Mouse (Mus musculus) cerebellum, adult 11 months (tissue): ENCODE results near the gene B230217C12Rik.
A peak's percentile ranks its signal among the peaks of the same experiment; 100 is the strongest.

Source experiments
- DNase-seq: peaks from one replicate; pipeline ENCODE4 v3.0.0; 2022

Gene B230217C12Rik

GRCm38 (mm10) chr11:97826414-97826813 lies 14.2 kb upstream of the B230217C12Rik start:
- no peak for DNase-seq

GRCm38 (mm10) chr11:97827654-97828053 lies 12.9 kb upstream of the B230217C12Rik start:
- DNase-seq, result no peak

- DNase-seq, result no peak
Measured at GRCm38 (mm10) chr11:97829365-97829764, 11.2 kb upstream of the B230217C12Rik start.

GRCm38 (mm10) chr11:97829913-97830476 lies 10.6 kb upstream of the B230217C12Rik start:
- DNase-seq, result peak; percentile 6

- DNase-seq, result no peak
Measured at GRCm38 (mm10) chr11:97830501-97830900, 10.1 kb upstream of the B230217C12Rik start.

GRCm38 (mm10) chr11:97832001-97832400 lies 8.6 kb upstream of the B230217C12Rik start:
- no peak for DNase-seq

- peak; percentile 8 for DNase-seq
Measured at GRCm38 (mm10) chr11:97833352-97833751, 7.2 kb upstream of the B230217C12Rik start.

- peak; percentile 13 for DNase-seq
Measured at GRCm38 (mm10) chr11:97836541-97836940, 4.0 kb upstream of the B230217C12Rik start.

- DNase-seq, result peak; percentile 5
Measured at GRCm38 (mm10) chr11:97837051-97837450, 3.5 kb upstream of the B230217C12Rik start.

- peak; percentile 12 for DNase-seq
Measured at GRCm38 (mm10) chr11:97837641-97838149, 2.9 kb upstream of the B230217C12Rik start.

- peak; percentile 19 for DNase-seq
Measured at GRCm38 (mm10) chr11:97838779-97839440, 1.7 kb upstream of the B230217C12Rik start.

- no peak for DNase-seq
Measured at GRCm38 (mm10) chr11:97839441-97840134, 992 bp upstream of the B230217C12Rik start.

- DNase-seq, result no peak
Measured at GRCm38 (mm10) chr11:97840135-97840490, 467 bp upstream of the B230217C12Rik start.

GRCm38 (mm10) chr11:97840991-97841661 lies 546 bp downstream of the B230217C12Rik start:
- peak; percentile 89 for DNase-seq

GRCm38 (mm10) chr11:97842001-97842400 lies 1.4 kb downstream of the B230217C12Rik start:
- no peak for DNase-seq

GRCm38 (mm10) chr11:97850367-97850766 lies 9.8 kb downstream of the B230217C12Rik start:
- DNase-seq, result no peak

GRCm38 (mm10) chr11:97851601-97852000 lies 11.0 kb downstream of the B230217C12Rik start:
- no peak for DNase-seq

GRCm38 (mm10) chr11:97855473-97855872 lies 14.9 kb downstream of the B230217C12Rik start:
- no peak for DNase-seq

GRCm38 (mm10) chr11:97862148-97862547 lies 21.6 kb downstream of the B230217C12Rik start:
- DNase-seq, result no peak

GRCm38 (mm10) chr11:97865421-97865820 lies 24.8 kb downstream of the B230217C12Rik start:
- DNase-seq, result no peak

GRCm38 (mm10) chr11:97866091-97866888 lies 25.7 kb downstream of the B230217C12Rik start:
- no peak for DNase-seq

GRCm38 (mm10) chr11:97867591-97867990 lies 27.0 kb downstream of the B230217C12Rik start:
- DNase-seq, result no peak
